Mouse (Mus musculus) olfactory bulb, adult 2 months (tissue): ENCODE measurements at regions not wholly inside any gene's neighbourhood (a gene's known extent, or its start where the extent isn't known, plus 50 kb on each side); places are given as distances from the start of the nearest gene placed in this dataset.

Experiments used
- CTCF ChIP-seq: fragments of 200-500 bp; IDR thresholded peaks from 2 replicates; pipeline ENCODE4 v1.5.1; 2012; ENCODE audit warnings: low read depth, mild to moderate bottlenecking, low read length, moderate library complexity; ENCODE audit not compliant: insufficient read depth
- POLR2A ChIP-seq: fragments of 200-500 bp; IDR thresholded peaks from 2 replicates; pipeline ENCODE4 v1.6.1; 2012; ENCODE audit warnings: mild to moderate bottlenecking, low read depth, low read length, moderate library complexity; ENCODE audit not compliant: insufficient read depth

- TF ChIP-seq POLR2A: no peak
- no peak for TF ChIP-seq CTCF
These were observed 225.2 kb upstream of the Foxq1 start for GRCm38 (mm10) chr13:31330731-31331130.
